19 mouse cellular contexts compared by ENCODE assay signal in genomic region chr1:63553039-63553438, GRCm38 (mm10).
DNase-seq lines count a peak whose midpoint lies in the region; ATAC-seq lines count a peak whose summit lies in the region.
"Had no signal": no experiment of that assay in that cellular context is flagged by ENCODE, and none has a peak within 500 bp of the region (broad histone marks: within the 10 kb centered on the region; RNA-seq: fewer than 3 reads in every experiment).

No protein-coding gene starts in this region.

- H3K4me1 ChIP-seq in embryonic facial prominence, embryonic 12.5 days, result peaks cover 7% of the 10 kb centered on the region; the same call in 1 of the 2 replicates
- peaks cover 11% of the 10 kb centered on the region for H3K4me1 ChIP-seq in limb, embryonic 11.5 days (ENCODE audit: control insufficient read depth, insufficient read depth, low read length)
- H3K4me1 ChIP-seq: liver, embryonic 15.5 days had no signal

- ATAC-seq in embryonic facial prominence, embryonic 12.5 days (ENCODE audit: insufficient number of reproducible peaks, insufficient read depth, low FRiP score, low TSS enrichment), result no peak
- peak; percentile 77 for ATAC-seq in limb, embryonic 11.5 days (ENCODE audit: insufficient number of reproducible peaks, low FRiP score, low TSS enrichment, low read depth)

- H3K36me3 ChIP-seq in embryonic facial prominence, embryonic 12.5 days, result no peaks in the 10 kb centered on the region
- no peaks in the 10 kb centered on the region for H3K36me3 ChIP-seq in limb, embryonic 11.5 days (ENCODE audit: control insufficient read depth, insufficient read depth, low read length)
- H3K36me3 ChIP-seq: liver, embryonic 15.5 days had no signal

- no peak overlapping the region for H3K4me3 ChIP-seq in embryonic facial prominence, embryonic 12.5 days
- H3K4me3 ChIP-seq in limb, embryonic 11.5 days (ENCODE audit: low read depth, low read length), result no peak overlapping the region
- H3K4me3 ChIP-seq: erythroblast, embryonic 14.5 days; heart, adult 2 months; liver, embryonic 15.5 days had no signal

- DNase-seq in gastrocnemius, adult 18-20 months (ENCODE audit: low spot score), result peak; percentile 34
- no peak for DNase-seq in gastrocnemius, postnatal 4 days (ENCODE audit: low spot score in 2 of 2)
- peak; percentile 36 for DNase-seq in 3T3-L1 (ENCODE audit: low read depth, low spot score)
- DNase-seq in limb, embryonic 11.5 days (ENCODE audit: low spot score), result peak; percentile 51
- DNase-seq in adrenal gland, postnatal 36 days, result no peak
- DNase-seq in lung, postnatal 36 days, result no peak
- no peak for DNase-seq in cerebellum, adult 11-12 months
- DNase-seq: cerebellum, postnatal 25 days; heart, adult 2 months; kidney, postnatal 10 days; layer of hippocampus, adult 9-11 months; lung, postnatal 14 days; midbrain, embryonic 14.5 days; thymus, postnatal 36 days had no signal

- 0 out of 2 replicates have a peak overlapping the region, but pooled peaks have one; percentile 41 for H3K27ac ChIP-seq in embryonic facial prominence, embryonic 12.5 days
- H3K27ac ChIP-seq in limb, embryonic 11.5 days (replicated peaks; ENCODE audit: low read depth, low read length), result no peak overlapping the region
- H3K27ac ChIP-seq: heart, adult 2 months; hindbrain, embryonic 14.5 days; liver, embryonic 15.5 days had no signal

- H3K9me3 ChIP-seq in embryonic facial prominence, embryonic 12.5 days, result no peaks in the 10 kb centered on the region
- H3K9me3 ChIP-seq in limb, embryonic 11.5 days (ENCODE audit: control insufficient read depth, low read length), result no peaks in the 10 kb centered on the region
- H3K9me3 ChIP-seq: liver, embryonic 15.5 days had no signal

- 14% methylated on average over 5 of the region's 5 CpGs for WGBS in embryonic facial prominence, embryonic 12.5 days
- 6% methylated on average over 5 of the region's 5 CpGs for WGBS in limb, embryonic 11.5 days

- no peak overlapping the region for H3K4me2 ChIP-seq in embryonic facial prominence, embryonic 12.5 days (replicated peaks)
- no peak overlapping the region for H3K4me2 ChIP-seq in limb, embryonic 11.5 days (ENCODE audit: low read depth, severe bottlenecking)
- H3K4me2 ChIP-seq: hindbrain, embryonic 14.5 days; liver, embryonic 15.5 days had no signal

- H3K9ac ChIP-seq in embryonic facial prominence, embryonic 12.5 days, result no peak overlapping the region
- H3K9ac ChIP-seq in limb, embryonic 11.5 days (ENCODE audit: low read length), result no peak overlapping the region
- H3K9ac ChIP-seq: hindbrain, embryonic 14.5 days; liver, embryonic 15.5 days had no signal

- H3K27me3 ChIP-seq in embryonic facial prominence, embryonic 12.5 days, result no peaks in the 10 kb centered on the region
- no peaks in the 10 kb centered on the region for H3K27me3 ChIP-seq in limb, embryonic 11.5 days (ENCODE audit: control insufficient read depth, insufficient read depth, low read length)
- H3K27me3 ChIP-seq: CH12.LX; liver, embryonic 15.5 days had no signal

Comparison
In these comparisons a context has a peak if more than half of its experiments do, and no peak if none do; other contexts are left out.
1. DNase-seq: peak in gastrocnemius, adult 18-20 months (single experiment), 3T3-L1 (single experiment) and limb, embryonic 11.5 days (single experiment); none in gastrocnemius, postnatal 4 days (0 of 2), adrenal gland, postnatal 36 days (0 of 2), lung, postnatal 36 days (single experiment) and cerebellum, adult 11-12 months (single experiment).